Mouse (Mus musculus) heart, embryonic 13.5 days (tissue): Measurements from ENCODE around the gene Pgrmc2. TPM values are rescaled to one million over a fixed set of nuclear protein-coding genes. Genes with fewer than 3 reads are reported as not detected.

ENCODE experiments used
- ATAC-seq: fragments of 200-750 bp; cut with Nextera tagmentation; 2 replicates; pipeline ENCODE4 v1.8.0; 2017; ENCODE audit warnings: moderate TSS enrichment; ENCODE audit not compliant: insufficient number of reproducible peaks, low FRiP score, low TSS enrichment; ENCODE audit errors: extremely low read depth
- H3K27ac ChIP-seq: fragments of 300-500 bp; sonication (generic); replicated peaks from 2 replicates; pipeline ENCODE4 v1.5.1; 2015; ENCODE audit warnings: moderate library complexity, mild to moderate bottlenecking, inconsistent platforms
- H3K27me3 ChIP-seq: fragments of 300-500 bp; sonication (generic); replicated peaks from 2 replicates; pipeline ENCODE4 v1.6.1; 2015; ENCODE audit warnings: mild to moderate bottlenecking, inconsistent platforms
- H3K36me3 ChIP-seq: fragments of 300-500 bp; sonication (generic); 2 replicates; pipeline ENCODE4 v1.6.1; 2015; ENCODE audit warnings: mild to moderate bottlenecking, inconsistent platforms
- H3K4me1 ChIP-seq: fragments of 300-500 bp; sonication (generic); 2 replicates; pipeline ENCODE4 v1.6.1; 2015; ENCODE audit warnings: inconsistent platforms
- H3K4me2 ChIP-seq: fragments of 300-500 bp; sonication (generic); 2 replicates; pipeline ENCODE4 v1.6.1; 2015; ENCODE audit warnings: inconsistent platforms, mild to moderate bottlenecking, moderate library complexity
- H3K4me3 ChIP-seq: fragments of 300-500 bp; sonication (generic); 2 replicates; pipeline ENCODE4 v1.5.1; 2015; ENCODE audit warnings: moderate library complexity, mild to moderate bottlenecking, inconsistent platforms
- H3K9ac ChIP-seq: fragments of 300-500 bp; sonication (generic); 2 replicates; pipeline ENCODE4 v1.6.1; 2015; ENCODE audit warnings: inconsistent platforms, mild to moderate bottlenecking, moderate library complexity
- H3K9me3 ChIP-seq: fragments of 300-500 bp; sonication (generic); 2 replicates; pipeline ENCODE4 v1.6.1; 2016; ENCODE audit warnings: inconsistent platforms
- WGBS: fragments of 180-500 bp; shearing (Covaris S2); methylation state at CpG from one replicate; pipeline ENCODE4 v1.1.7; 2015; ENCODE audit warnings: mixed read lengths; 5-methylcytosine and 5-hydroxymethylcytosine counted together
- polyA plus RNA-seq: library from polyadenylated mRNA; unstranded; fragments of >200 nt; fragmentation: Nextera tagmentation; extraction: Ambion mirVana; gene quantifications from 2 replicates; pipeline ENCODE4 v1.2.1, GENCODE M21; 2015

Pgrmc2 gene
- polyA plus RNA-seq, 1 experiment from 2014 or later = 43.0 TPM

- H3K4me3 ChIP-seq = no peak overlapping the region
- WGBS = 73% methylated on average over 2 of the region's 2 CpGs
- H3K9me3 ChIP-seq = no peaks in the 10 kb centered on the region
- peaks cover 74% of the 10 kb centered on the region for H3K36me3 ChIP-seq
- H3K27ac ChIP-seq = no peak overlapping the region
- no peak overlapping the region for H3K9ac ChIP-seq
- H3K4me1 ChIP-seq = no peaks in the 10 kb centered on the region
- H3K27me3 ChIP-seq = no peaks in the 10 kb centered on the region
- no peak for ATAC-seq
- no peak overlapping the region for H3K4me2 ChIP-seq
Observed at GRCm38 (mm10) chr3:41065320-41065719, 17.5 kb downstream of the Pgrmc2 start.

GRCm38 (mm10) chr3:41062758-41063157 is 20.1 kb downstream of the Pgrmc2 start:
- Histone ChIP-seq H3K4me1 (peaks cover 9% of the 10 kb centered on the region), H3K9me3 (no peaks in the 10 kb centered on the region), H3K9ac (no peak overlapping the region), H3K4me2 (no peak overlapping the region), H3K27ac (no peak overlapping the region), H3K27me3 (no peaks in the 10 kb centered on the region), H3K4me3 (no peak overlapping the region), H3K36me3 (peaks cover 48% of the 10 kb centered on the region)
- no peak for ATAC-seq
- 88% methylated on average over 2 of the region's 2 CpGs for WGBS

GRCm38 (mm10) chr3:41061831-41062565 is 20.8 kb downstream of the Pgrmc2 start:
- no peaks in the 10 kb centered on the region for H3K9me3 ChIP-seq
- peaks cover 41% of the 10 kb centered on the region for H3K36me3 ChIP-seq
- no peak for ATAC-seq
- H3K27me3 ChIP-seq = no peaks in the 10 kb centered on the region
- no peak overlapping the region for H3K4me2 ChIP-seq
- H3K4me3 ChIP-seq = no peak overlapping the region
- peaks cover 9% of the 10 kb centered on the region for H3K4me1 ChIP-seq
- no peak overlapping the region for H3K9ac ChIP-seq
- WGBS = 76% methylated on average over 3 of the region's 3 CpGs
- no peak overlapping the region for H3K27ac ChIP-seq

GRCm38 (mm10) chr3:41059249-41059648 is 23.6 kb downstream of the Pgrmc2 start:
- no peak for ATAC-seq
- Histone ChIP-seq H3K27ac (no peak overlapping the region), H3K4me2 (no peak overlapping the region), H3K9me3 (no peaks in the 10 kb centered on the region), H3K9ac (no peak overlapping the region), H3K36me3 (peaks cover 15% of the 10 kb centered on the region), H3K27me3 (no peaks in the 10 kb centered on the region), H3K4me1 (peaks cover 9% of the 10 kb centered on the region), H3K4me3 (no peak overlapping the region)
- 80% methylated on average over 3 of the region's 3 CpGs for WGBS

GRCm38 (mm10) chr3:41058395-41058794 is 24.5 kb downstream of the Pgrmc2 start:
- Histone ChIP-seq H3K9ac (no peak overlapping the region), H3K4me3 (no peak overlapping the region), H3K4me2 (no peak overlapping the region), H3K27me3 (no peaks in the 10 kb centered on the region), H3K36me3 (peaks cover 6% of the 10 kb centered on the region), H3K9me3 (no peaks in the 10 kb centered on the region), H3K4me1 (peaks cover 9% of the 10 kb centered on the region), H3K27ac (no peak overlapping the region; the same call in 1 of the 2 replicates)
- no peak for ATAC-seq
- whole genome bisulfite sequencing = 55% methylated on average over 2 of the region's 2 CpGs

GRCm38 (mm10) chr3:41053334-41053733 is 29.5 kb downstream of the Pgrmc2 start:
- no peak overlapping the region for H3K4me2 ChIP-seq
- no peaks in the 10 kb centered on the region for H3K36me3 ChIP-seq
- H3K9me3 ChIP-seq = no peaks in the 10 kb centered on the region
- no peak for ATAC-seq
- no peak overlapping the region for H3K9ac ChIP-seq
- no peak overlapping the region for H3K4me3 ChIP-seq
- H3K4me1 ChIP-seq = peaks cover 5% of the 10 kb centered on the region
- no peak overlapping the region for H3K27ac ChIP-seq
- WGBS = 82% methylated on average over 3 of the region's 3 CpGs
- no peaks in the 10 kb centered on the region for H3K27me3 ChIP-seq

- H3K27me3 ChIP-seq = no peaks in the 10 kb centered on the region
- no peaks in the 10 kb centered on the region for H3K36me3 ChIP-seq
- WGBS = 79% methylated on average over 6 of the region's 6 CpGs
- H3K27ac ChIP-seq = no peak overlapping the region
- no peaks in the 10 kb centered on the region for H3K9me3 ChIP-seq
- H3K4me1 ChIP-seq = peaks cover 11% of the 10 kb centered on the region
- no peak for ATAC-seq
- H3K4me3 ChIP-seq = no peak overlapping the region
- H3K4me2 ChIP-seq = no peak overlapping the region
- H3K9ac ChIP-seq = no peak overlapping the region
Observed at GRCm38 (mm10) chr3:41047838-41048237, 35.0 kb downstream of the Pgrmc2 start.

GRCm38 (mm10) chr3:41043756-41044354 is 39.0 kb downstream of the Pgrmc2 start:
- ATAC-seq = no peak
- Histone ChIP-seq H3K27me3 (no peaks in the 10 kb centered on the region), H3K4me2 (peak overlapping the region; percentile 22; the same call in 1 of the 2 replicates), H3K4me1 (peaks cover 11% of the 10 kb centered on the region), H3K27ac (0 out of 2 replicates have a peak overlapping the region, but pooled peaks have one; percentile 5), H3K9ac (peak overlapping the region; percentile 13; the same call in 1 of the 2 replicates), H3K36me3 (no peaks in the 10 kb centered on the region), H3K4me3 (no peak overlapping the region), H3K9me3 (no peaks in the 10 kb centered on the region)
- WGBS = 27% methylated on average over 11 of the region's 11 CpGs

- no peak overlapping the region for H3K4me2 ChIP-seq
- H3K27ac ChIP-seq = no peak overlapping the region
- no peaks in the 10 kb centered on the region for H3K9me3 ChIP-seq
- no peak overlapping the region for H3K9ac ChIP-seq
- ATAC-seq = no peak
- peaks cover 11% of the 10 kb centered on the region for H3K4me1 ChIP-seq
- 74% methylated on average over 4 of the region's 4 CpGs for WGBS
- H3K4me3 ChIP-seq = no peak overlapping the region
- no peaks in the 10 kb centered on the region for H3K27me3 ChIP-seq
- no peaks in the 10 kb centered on the region for H3K36me3 ChIP-seq
Observed at GRCm38 (mm10) chr3:41042195-41042938, 40.5 kb downstream of the Pgrmc2 start.

GRCm38 (mm10) chr3:41041241-41041640 is 41.6 kb downstream of the Pgrmc2 start:
- H3K4me2 ChIP-seq = no peak overlapping the region
- H3K36me3 ChIP-seq = no peaks in the 10 kb centered on the region
- no peaks in the 10 kb centered on the region for H3K27me3 ChIP-seq
- H3K9me3 ChIP-seq = no peaks in the 10 kb centered on the region
- ATAC-seq = no peak
- no peak overlapping the region for H3K9ac ChIP-seq
- no peak overlapping the region for H3K27ac ChIP-seq
- H3K4me3 ChIP-seq = no peak overlapping the region
- WGBS = 65% methylated on average over 5 of the region's 5 CpGs
- H3K4me1 ChIP-seq = peaks cover 11% of the 10 kb centered on the region

- Histone ChIP-seq H3K27me3 (no peaks in the 10 kb centered on the region), H3K4me1 (peaks cover under 1% of the 10 kb centered on the region; the same call in 1 of the 2 replicates), H3K4me3 (no peak overlapping the region), H3K27ac (no peak overlapping the region), H3K36me3 (no peaks in the 10 kb centered on the region), H3K9ac (no peak overlapping the region), H3K9me3 (no peaks in the 10 kb centered on the region), H3K4me2 (no peak overlapping the region)
- WGBS = 75% methylated on average over 5 of the region's 5 CpGs
- ATAC-seq = no peak
Observed at GRCm38 (mm10) chr3:41038297-41038916, 44.4 kb downstream of the Pgrmc2 start.
